Mouse (Mus musculus): Measurements from ENCODE around the gene Medag.

The Medag gene

DNA sequence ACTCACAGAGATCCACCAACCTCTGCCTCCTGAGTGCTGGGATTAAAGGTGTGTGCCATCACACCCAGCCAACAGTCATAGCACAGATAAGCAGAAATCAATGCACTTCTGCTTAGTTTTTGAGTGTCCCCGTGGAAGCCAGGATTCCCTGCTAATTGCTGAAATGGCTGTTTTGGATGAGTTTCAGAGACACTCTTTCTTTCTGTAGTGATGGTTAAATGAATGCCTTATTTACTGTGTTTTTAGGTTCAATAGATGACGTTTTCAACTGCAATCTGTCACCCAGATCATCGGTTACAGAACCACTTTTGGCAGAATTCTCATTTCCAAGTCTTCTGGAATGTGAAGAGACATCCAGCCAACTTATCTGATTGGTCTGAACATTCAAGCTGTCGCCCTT is 18.0 kb downstream of the Medag start:
- no peak for DNase-seq (ENCODE audit: low spot score)

- DNase-seq (ENCODE audit: low spot score), result no peak
Measured at GRCm38 (mm10) chr5:149430943-149431342, 19.4 kb downstream of the Medag start.

DNA sequence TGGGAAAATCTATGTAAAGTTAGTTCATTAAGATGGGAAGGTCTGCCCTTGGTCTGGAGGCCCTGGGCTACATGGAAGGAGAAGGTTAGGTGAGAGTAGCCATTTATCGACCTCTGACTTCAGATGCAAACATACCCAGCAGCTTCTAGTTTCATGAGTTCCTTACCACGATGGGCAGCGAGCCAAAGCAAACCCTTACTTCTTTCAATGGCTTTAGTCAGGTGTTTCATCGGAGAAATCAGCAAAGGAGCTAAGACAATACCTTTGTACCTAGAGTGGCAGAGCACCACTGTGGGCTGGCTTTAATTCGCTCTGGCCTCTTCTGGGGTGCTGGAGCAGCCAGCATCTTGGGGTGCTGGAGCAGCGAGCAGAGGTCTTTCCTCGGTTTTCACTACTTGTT is 22.1 kb downstream of the Medag start:
- DNase-seq (ENCODE audit: low spot score), result no peak

DNA sequence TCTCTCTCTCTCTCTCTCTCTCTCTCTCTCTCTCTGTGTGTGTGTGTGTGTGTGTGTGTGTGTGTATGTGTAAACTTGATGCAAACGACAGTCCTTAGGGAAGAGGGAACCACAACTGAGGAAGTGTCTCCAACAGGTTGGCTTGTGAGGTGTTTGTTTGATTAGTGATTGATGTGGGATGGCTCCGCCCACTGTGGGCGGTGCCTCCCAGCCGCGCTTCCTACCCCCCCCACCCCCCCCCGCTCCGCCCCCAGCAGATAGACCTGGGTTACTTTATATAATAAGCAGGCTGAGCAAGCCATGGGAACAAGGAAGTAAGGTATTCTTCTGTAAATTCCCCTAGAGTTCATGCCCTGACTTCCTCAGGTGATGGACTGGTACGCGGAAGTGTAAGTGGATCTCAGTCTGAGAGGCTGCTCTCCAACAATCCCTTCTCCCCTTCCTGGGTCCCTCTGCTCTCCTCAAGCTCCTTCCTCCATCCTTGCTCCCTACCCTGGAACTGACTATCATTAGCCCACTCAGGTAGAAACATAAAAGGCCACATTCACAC is 22.7 kb downstream of the Medag start:
- DNase-seq (ENCODE audit: low spot score), result no peak

- DNase-seq (ENCODE audit: low spot score), result no peak
Measured at GRCm38 (mm10) chr5:149436541-149436940, 25.0 kb downstream of the Medag start.

- DNase-seq (ENCODE audit: low spot score), result no peak
Measured at GRCm38 (mm10) chr5:149437150-149437549, 25.6 kb downstream of the Medag start.

GRCm38 (mm10) chr5:149439531-149440179 is 28.1 kb downstream of the Medag start, which contains the start of gene Tex26:
Gene Tex26, plus strand, starts transcription at chr5:149439660.
- no peak for DNase-seq (ENCODE audit: low spot score)

- no peak for DNase-seq (ENCODE audit: low spot score)
Measured at GRCm38 (mm10) chr5:149440180-149440573, 28.6 kb downstream of the Medag start.

DNA sequence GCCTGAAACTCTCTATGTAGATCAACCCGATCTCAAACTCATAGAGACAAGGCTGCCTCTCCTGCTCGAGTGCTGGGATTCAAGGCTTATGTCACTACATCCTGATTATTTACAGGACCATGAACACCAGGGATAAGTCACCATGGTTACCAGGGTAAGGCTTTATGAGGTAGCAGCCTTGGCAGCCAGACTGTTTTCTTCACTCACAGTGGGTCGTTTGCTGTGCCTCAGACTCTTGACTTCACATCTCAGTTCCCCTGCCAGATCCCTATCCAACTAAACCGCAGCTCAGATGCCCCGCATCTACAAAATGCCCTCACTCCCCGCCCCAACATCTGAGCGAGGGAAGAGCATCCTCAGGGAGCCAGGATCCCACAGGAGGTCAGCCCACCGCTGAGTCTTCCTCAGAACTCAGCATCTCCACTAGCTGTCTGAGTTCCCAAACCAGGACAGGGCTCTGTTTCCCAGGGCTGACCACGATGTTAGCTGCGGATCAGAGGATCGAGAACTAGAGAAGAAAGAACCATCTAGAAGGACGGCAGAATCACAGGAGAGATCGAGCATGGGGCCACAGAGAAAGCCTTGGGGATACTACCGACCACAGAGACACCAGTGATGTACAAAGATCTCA is 30.2 kb downstream of the Medag start:
- DNase-seq (ENCODE audit: low spot score), result no peak

- no peak for DNase-seq (ENCODE audit: low spot score)
Measured at GRCm38 (mm10) chr5:149442277-149442660, 30.7 kb downstream of the Medag start.

- DNase-seq (ENCODE audit: low spot score), result no peak
Measured at GRCm38 (mm10) chr5:149444451-149444850, 32.9 kb downstream of the Medag start.

DNA sequence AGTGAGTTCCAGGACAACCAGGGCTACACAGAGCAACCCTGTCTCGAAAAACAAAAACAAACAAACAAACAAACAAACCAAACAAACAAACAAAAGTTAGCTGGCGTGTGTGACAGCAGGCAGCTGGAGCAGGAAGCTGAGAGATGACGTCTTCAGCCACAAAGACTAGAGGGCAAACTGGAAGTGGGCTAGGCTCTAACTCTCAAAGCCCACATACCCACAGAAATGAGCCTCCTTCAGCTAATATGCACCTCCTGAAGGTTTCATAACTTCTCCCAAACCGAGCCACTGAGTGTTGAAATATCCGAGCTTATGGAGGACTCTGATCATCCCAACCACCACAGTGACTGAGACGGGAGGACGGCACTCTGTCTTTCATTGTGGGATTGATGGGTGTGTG is 34.9 kb downstream of the Medag start:
- DNase-seq (ENCODE audit: low spot score), result no peak

- DNase-seq (ENCODE audit: low spot score), result no peak
Measured at GRCm38 (mm10) chr5:149447733-149448132, 36.2 kb downstream of the Medag start.

- no peak for DNase-seq (ENCODE audit: low spot score)
Measured at GRCm38 (mm10) chr5:149449406-149449805, 37.9 kb downstream of the Medag start.

DNA sequence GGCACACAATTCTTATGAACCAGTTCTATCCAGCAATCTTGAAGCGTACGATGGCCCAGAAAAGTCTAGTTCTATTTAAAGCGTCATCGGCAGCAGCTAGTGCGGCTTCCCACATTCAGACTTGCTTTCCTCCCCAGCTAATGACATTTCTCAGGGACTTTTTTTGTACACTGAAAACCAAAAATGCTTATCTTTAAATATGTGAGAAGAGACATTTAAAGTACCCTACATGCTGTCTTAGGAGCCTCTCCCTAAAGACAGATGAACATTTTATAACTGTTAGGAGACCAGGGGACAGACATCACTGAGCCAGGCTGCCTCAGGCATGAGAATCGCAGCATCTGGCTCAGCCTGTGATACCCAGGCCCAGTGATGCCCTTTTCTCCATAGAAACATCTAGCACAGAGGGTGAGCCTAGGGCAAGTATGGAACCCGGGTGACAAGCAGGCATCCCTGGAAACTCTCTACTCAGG is 39.7 kb downstream of the Medag start:
- DNase-seq (ENCODE audit: low spot score), result no peak

GRCm38 (mm10) chr5:149454281-149454680 is 42.7 kb downstream of the Medag start:
- DNase-seq (ENCODE audit: low spot score), result peak; percentile 20

DNA sequence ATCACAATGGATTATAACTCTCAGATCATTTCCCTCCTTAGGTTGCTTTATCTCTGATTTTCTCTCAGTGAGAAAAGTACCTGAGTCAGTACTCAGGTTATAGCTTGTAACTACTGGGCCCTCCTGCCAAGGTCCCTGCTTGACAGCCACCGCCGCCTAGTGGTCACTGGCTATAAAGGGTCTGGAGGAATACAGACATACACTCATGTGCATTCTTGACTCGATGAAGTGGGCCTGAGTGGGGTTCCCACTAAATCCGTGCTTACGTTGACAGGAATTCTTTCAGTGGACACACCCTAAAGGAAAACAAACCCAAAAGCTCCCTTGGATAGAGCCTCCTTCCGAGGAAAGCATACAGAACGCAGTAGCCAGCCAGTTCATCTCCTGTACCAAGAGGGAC is 45.0 kb downstream of the Medag start:
- DNase-seq (ENCODE audit: low spot score), result no peak

GRCm38 (mm10) chr5:149462071-149462470 is 50.5 kb downstream of the Medag start:
- no peak for DNase-seq (ENCODE audit: low spot score)

GRCm38 (mm10) chr5:149465305-149465704 is 53.8 kb downstream of the Medag start:
- no peak for DNase-seq (ENCODE audit: low spot score)

- DNase-seq (ENCODE audit: low spot score), result no peak
Measured at GRCm38 (mm10) chr5:149474142-149474541, 62.6 kb downstream of the Medag start.

- DNase-seq (ENCODE audit: low spot score), result no peak
Measured at GRCm38 (mm10) chr5:149474701-149475468, 63.3 kb downstream of the Medag start.

Data from MN1 (cell line).